Comparison of ENCODE assay signal across 8 mouse cellular contexts in the genomic region with DNA sequence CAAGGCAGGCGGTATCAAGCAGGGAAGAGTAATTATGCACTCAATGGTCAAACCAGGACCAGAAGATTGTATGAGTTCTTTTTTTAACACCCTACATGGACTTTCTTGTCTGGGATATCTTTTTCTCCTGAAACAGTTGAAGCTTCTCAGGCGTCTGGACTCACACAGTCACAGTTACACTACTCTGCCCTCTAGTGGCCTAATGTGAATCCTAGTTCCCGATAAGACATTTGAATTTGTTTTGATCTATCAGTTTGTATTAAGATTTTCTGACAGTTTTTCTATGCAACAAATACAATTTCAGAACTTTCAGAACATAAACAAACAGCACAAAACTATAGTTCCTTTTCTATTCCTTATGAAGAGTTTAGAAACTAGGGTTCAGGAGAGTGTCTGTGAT. TPM values are rescaled to one million over a fixed set of nuclear protein-coding genes. Genes with fewer than 3 reads are reported as not detected.
DNase-seq lines count a peak whose midpoint lies in the region.

No protein-coding gene starts in this region.

- DNase-seq in adrenal gland, postnatal 14 days: peak; percentile 19
- DNase-seq in adrenal gland, adult 18-20 months (ENCODE audit: low spot score in 2 of 2): no peak
- DNase-seq in left cerebral cortex, adult 11 months (ENCODE audit: low spot score): peak; percentile 35
- no peak for DNase-seq in left cerebral cortex, postnatal 36 days (ENCODE audit: low spot score in 2 of 2)
- peak; percentile 1 for DNase-seq in c-Kit-positive CD71-positive TER-119-negative erythroid progenitor cells, embryonic 14.5 days (ENCODE audit: low read depth)
- peak; percentile 34 for DNase-seq in kidney, postnatal 10 days
- DNase-seq in skeletal muscle tissue, adult 2 months (ENCODE audit: low read depth, low spot score): peak; percentile 19
- no peak for DNase-seq in adrenal gland, postnatal 25 days

- intact Hi-C loops in left cerebral cortex, postnatal 36 days (cut with DNase I): loop anchor here (1.0 kb wide), 1 partner anchor 436 kb away; no protein-coding TSS in a partner anchor

RNA-seq across cellular contexts. Expression of a gene that starts 17.7 kb away (rescaled TPM):
- total RNA-seq in adrenal gland, postnatal 14 days (2021): 0.49 and 0.74 TPM in 2 replicates
- total RNA-seq in adrenal gland, adult 18-20 months (2021): under 1 TPM; 0.26 to 0.46 TPM
- total RNA-seq in left cerebral cortex, postnatal 36 days (2021): 10 to 100 TPM; 23.0 to 39.3 TPM
- total RNA-seq in adrenal gland, postnatal 25 days (2021): 0.67 and 1.1 TPM in 2 replicates

RNA-seq across cellular contexts. Expression of a gene that starts 51.0 kb away (rescaled TPM):
- total RNA-seq in adrenal gland, postnatal 14 days (2021): not detected in 2 replicates
- total RNA-seq in adrenal gland, adult 18-20 months (2021): not detected
- total RNA-seq in left cerebral cortex, postnatal 36 days (2021): not detected
- not detected in 2 replicates for total RNA-seq in adrenal gland, postnatal 25 days (2021)

Comparison
In these comparisons a context has a peak if more than half of its experiments do, and no peak if none do; other contexts are left out.
1. DNase-seq: peak in adrenal gland, postnatal 14 days (single experiment), left cerebral cortex, adult 11 months (single experiment), c-Kit-positive CD71-positive TER-119-negative erythroid progenitor cells, embryonic 14.5 days (single experiment), kidney, postnatal 10 days (single experiment) and skeletal muscle tissue, adult 2 months (single experiment); none in adrenal gland, adult 18-20 months (0 of 2), left cerebral cortex, postnatal 36 days (0 of 2) and adrenal gland, postnatal 25 days (single experiment).
2. RNA of a gene that starts 17.7 kb away (total RNA-seq): 23.0 to 39.3 TPM in left cerebral cortex, postnatal 36 days; 0.67 to 1.1 TPM in adrenal gland, postnatal 25 days, 0.49 to 0.74 TPM in adrenal gland, postnatal 14 days and 0.26 to 0.46 TPM in adrenal gland, adult 18-20 months; every median in the first group is over 10 times any median in the second.